Comparison of ENCODE assay signal across 16 mouse cellular contexts in genomic region chr9:88277031-88277430, GRCm38 (mm10). TPM values are rescaled to one million over a fixed set of nuclear protein-coding genes. Genes with fewer than 3 reads are reported as not detected.
DNase-seq lines count a peak whose midpoint lies in the region; ATAC-seq lines count a peak whose summit lies in the region.
"Had no signal": no experiment of that assay in that cellular context is flagged by ENCODE, and none has a peak within 500 bp of the region (broad histone marks: within the 10 kb centered on the region; RNA-seq: fewer than 3 reads in every experiment).

No protein-coding gene starts in this region.

- H3K4me2 ChIP-seq in heart, embryonic 12.5 days, result no peak overlapping the region
- H3K4me2 ChIP-seq in heart, embryonic 14.5 days (ENCODE audit: low read length), result no peak overlapping the region
- H3K4me2 ChIP-seq: liver, embryonic 11.5 days; lung, embryonic 14.5 days; neural tube, embryonic 13.5 days had no signal

- H3K36me3 ChIP-seq in heart, embryonic 12.5 days, result no peaks in the 10 kb centered on the region
- no peaks in the 10 kb centered on the region for H3K36me3 ChIP-seq in heart, embryonic 14.5 days (ENCODE audit: control insufficient read depth, insufficient read depth, low read length)
- H3K36me3 ChIP-seq: neural tube, embryonic 13.5 days had no signal

- H3K4me3 ChIP-seq in heart, embryonic 12.5 days, result no peak overlapping the region
- no peak overlapping the region for H3K4me3 ChIP-seq in heart, embryonic 14.5 days (ENCODE audit: control insufficient read depth in 1 of 2, insufficient read depth in 1 of 2, low read depth in 1 of 2, low read length in 2 of 2)
- H3K4me3 ChIP-seq: neural tube, embryonic 13.5 days had no signal

- WGBS in heart, embryonic 12.5 days, result 59% methylated on average over 6 of the region's 6 CpGs
- 38% methylated on average over 6 of the region's 6 CpGs for WGBS in heart, embryonic 14.5 days

- H3K9ac ChIP-seq in heart, embryonic 12.5 days, result no peak overlapping the region
- no peak overlapping the region for H3K9ac ChIP-seq in heart, embryonic 14.5 days (ENCODE audit: low read length)
- H3K9ac ChIP-seq: lung, embryonic 14.5 days; neural tube, embryonic 13.5 days had no signal

- intact Hi-C loops in heart, postnatal 36 days (cut with DNase I), result loop anchor here (5.0 kb wide), 1 partner anchor 50 kb away; the partner anchor contains the start of gene Nt5e

- peaks cover 26% of the 10 kb centered on the region for H3K4me1 ChIP-seq in heart, embryonic 12.5 days (replicated peaks)
- H3K4me1 ChIP-seq in heart, embryonic 14.5 days (ENCODE audit: control insufficient read depth in 2 of 2, insufficient read depth in 2 of 2, low read length in 2 of 2), result peaks cover 16 to 33% of the 10 kb centered on the region in 2 experiments
- H3K4me1 ChIP-seq: neural tube, embryonic 13.5 days had no signal

- no peaks in the 10 kb centered on the region for H3K9me3 ChIP-seq in heart, embryonic 12.5 days (replicated peaks)
- 0 out of 2 replicates have a peak, but pooled peaks cover 3% of the 10 kb centered on the region for H3K9me3 ChIP-seq in heart, embryonic 14.5 days (ENCODE audit: control insufficient read depth, low read length)
- H3K9me3 ChIP-seq: neural tube, embryonic 13.5 days had no signal

- ATAC-seq in heart, embryonic 12.5 days (ENCODE audit: insufficient number of reproducible peaks, low FRiP score), result peak; percentile 4; the same call in 1 of the 2 replicates
- peak; percentile 29; the same call in 1 of the 2 replicates for ATAC-seq in heart, embryonic 14.5 days (ENCODE audit: insufficient number of reproducible peaks, insufficient read depth, low FRiP score, low read depth)
- ATAC-seq: midbrain, embryonic 16.5 days had no signal

- peak overlapping the region; percentile 60; the same call in 1 of the 2 replicates for H3K27ac ChIP-seq in heart, embryonic 12.5 days (ENCODE audit: poor library complexity, severe bottlenecking)
- peak overlapping the region; percentile 82 to 88 for H3K27ac ChIP-seq in heart, embryonic 14.5 days (replicated peaks in 1 of 2; ENCODE audit: control insufficient read depth in 1 of 2, insufficient read depth in 1 of 2, low read depth in 2 of 2, low read length in 2 of 2)
- H3K27ac ChIP-seq: neural tube, embryonic 13.5 days had no signal

- H3K27me3 ChIP-seq in heart, embryonic 12.5 days (replicated peaks), result no peaks in the 10 kb centered on the region
- no peaks in the 10 kb centered on the region for H3K27me3 ChIP-seq in heart, embryonic 14.5 days (ENCODE audit: control insufficient read depth, insufficient read depth, low read length)
- H3K27me3 ChIP-seq: neural tube, embryonic 13.5 days had no signal

- DNase-seq in adrenal gland, adult (ENCODE audit: inconsistent age in 2 of 2, low spot score in 1 of 2), result peak; percentile 16 to 35
- DNase-seq in adrenal gland, postnatal 14 days, result no peak
- DNase-seq in heart, postnatal 36 days, result no peak
- peak; percentile 44 for DNase-seq in Muller cell, postnatal 12 days (ENCODE audit: inconsistent ontology term)
- DNase-seq in natural killer cell, adult 2 months (ENCODE audit: low spot score in 2 of 2), result no peak
- no peak for DNase-seq in gastrocnemius, adult 8-10 months (ENCODE audit: low spot score in 2 of 2)
- DNase-seq: kidney, adult 8-10 months; kidney, postnatal 36 days; left cerebral cortex, postnatal 4 days; lung, embryonic 14.5 days; thymus, postnatal 36 days had no signal

RNA-seq across cellular contexts. Expression of gene Nt5e, which starts 50.0 kb away (rescaled TPM):
- 15.7 and 15.9 TPM in 2 replicates for total RNA-seq in adrenal gland, postnatal 14 days (2021)
- polyA plus RNA-seq in heart, embryonic 12.5 days (2016; fragmentation: Nextera tagmentation; extraction: Ambion mirVana), result 5.4 and 5.8 TPM in 2 replicates
- total RNA-seq in heart, postnatal 36 days (2021), result 10 to 100 TPM; 13.0 to 14.1 TPM
- 3.8 and 5.6 TPM in 2 replicates for polyA plus RNA-seq in heart, embryonic 14.5 days (2014; fragmentation: Nextera tagmentation; extraction: Ambion mirVana)
- 1 to 10 TPM; 1.3 to 2.4 (median 1.9) TPM for total RNA-seq in gastrocnemius, adult 8-10 months (2022)

Comparison
In these comparisons a context has a peak if more than half of its experiments do, and no peak if none do; other contexts are left out.
1. DNase-seq: peak in adrenal gland, adult (2 of 2) and Muller cell, postnatal 12 days (single experiment); none in adrenal gland, postnatal 14 days (single experiment), heart, postnatal 36 days (0 of 2), natural killer cell, adult 2 months (0 of 2) and gastrocnemius, adult 8-10 months (0 of 2).